Mouse (Mus musculus): ENCODE results near the gene Cyren. TPM values are rescaled to one million over a fixed set of nuclear protein-coding genes. Genes with fewer than 3 reads are reported as not detected.
A peak's percentile ranks its signal among the peaks of the same experiment; 100 is the strongest.

Gene Cyren
- polyA plus RNA-seq, 2 experiments from 2014 or later, result 4.9 to 6.0 TPM

DNA sequence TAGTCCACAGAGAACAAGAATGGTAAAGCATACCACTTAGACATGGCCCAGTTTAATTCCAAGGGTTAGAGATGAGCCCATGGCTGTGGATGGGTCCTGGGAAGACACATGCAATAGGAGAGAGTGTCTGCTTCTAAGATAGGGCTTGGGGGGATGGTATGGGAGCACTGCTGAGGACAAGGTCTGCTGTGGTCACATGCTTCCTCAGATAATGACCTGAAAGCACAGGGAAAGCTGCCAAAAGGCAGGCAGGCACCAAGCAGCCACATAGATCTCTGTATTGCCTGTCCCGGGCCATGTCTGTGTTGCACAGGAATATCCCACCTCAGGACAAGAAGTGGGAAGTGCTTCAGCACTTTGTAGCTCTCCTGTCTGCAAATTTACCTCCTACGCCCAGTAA is 21.3 kb upstream of the Cyren start:
- ATAC-seq, result no peak

DNA sequence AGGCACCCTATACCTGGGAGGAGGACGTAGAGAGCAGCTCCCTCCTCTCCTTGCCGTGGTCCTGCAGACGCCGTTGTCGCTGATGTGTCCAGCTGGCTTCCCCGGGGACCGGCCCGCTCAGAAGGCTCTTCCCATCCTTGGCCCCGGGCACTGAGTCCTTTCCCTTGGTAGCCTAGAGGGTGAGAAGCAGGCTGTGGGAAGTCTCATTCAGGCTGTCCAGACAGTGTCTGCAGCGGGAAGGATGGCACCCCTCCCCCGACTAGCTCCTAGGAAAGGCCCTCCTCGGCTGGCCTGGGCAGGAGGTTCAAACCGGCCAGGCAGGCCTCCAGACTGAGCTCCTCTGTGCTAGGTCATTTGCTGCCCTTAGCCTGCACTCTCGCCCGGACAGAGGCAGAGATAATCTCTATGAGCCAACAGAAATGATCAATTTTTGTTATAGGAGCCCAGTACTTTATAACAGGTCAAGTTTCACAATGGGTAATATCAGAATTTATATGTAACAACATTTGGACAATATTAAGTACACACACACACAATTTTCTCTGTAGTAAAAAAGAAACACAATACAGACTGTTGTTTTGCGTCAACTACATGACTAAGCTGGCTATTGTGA is 18.4 kb upstream of the Cyren start:
- ATAC-seq, result no peak

DNA sequence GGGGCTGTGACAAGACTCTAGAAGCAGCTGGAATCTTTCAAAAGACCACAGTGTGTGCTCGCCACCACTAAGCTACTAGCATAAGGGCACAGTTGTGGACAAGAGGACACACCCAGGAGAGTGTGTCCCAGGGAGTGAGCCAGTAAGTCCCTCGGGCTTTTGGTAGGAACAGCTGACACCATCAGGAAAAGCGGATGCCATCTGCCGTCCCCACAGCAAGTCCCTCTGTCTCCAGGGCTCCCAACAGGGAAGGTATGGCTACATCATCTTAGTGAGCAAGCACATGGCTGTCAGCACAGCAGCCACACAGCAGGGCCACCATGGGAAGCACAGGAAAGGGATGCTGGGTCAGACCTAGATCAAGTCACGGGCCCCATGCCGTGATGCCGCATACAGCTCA is 17.7 kb upstream of the Cyren start:
- no peak for ATAC-seq

GRCm38 (mm10) chr6:34889185-34889584 is 11.3 kb upstream of the Cyren start:
- no peak for ATAC-seq

- ATAC-seq, result no peak
Observed at GRCm38 (mm10) chr6:34887131-34887850, 9.4 kb upstream of the Cyren start.

GRCm38 (mm10) chr6:34884724-34885123 is 6.9 kb upstream of the Cyren start:
- no peak for ATAC-seq

- no peak for ATAC-seq
Observed at GRCm38 (mm10) chr6:34879911-34880475, 2.1 kb upstream of the Cyren start.

GRCm38 (mm10) chr6:34879101-34879740 is 1.4 kb upstream of the Cyren start:
- no peak for ATAC-seq

- ATAC-seq, result no peak
Observed at GRCm38 (mm10) chr6:34876835-34877156, 1.1 kb downstream of the Cyren start.

DNA sequence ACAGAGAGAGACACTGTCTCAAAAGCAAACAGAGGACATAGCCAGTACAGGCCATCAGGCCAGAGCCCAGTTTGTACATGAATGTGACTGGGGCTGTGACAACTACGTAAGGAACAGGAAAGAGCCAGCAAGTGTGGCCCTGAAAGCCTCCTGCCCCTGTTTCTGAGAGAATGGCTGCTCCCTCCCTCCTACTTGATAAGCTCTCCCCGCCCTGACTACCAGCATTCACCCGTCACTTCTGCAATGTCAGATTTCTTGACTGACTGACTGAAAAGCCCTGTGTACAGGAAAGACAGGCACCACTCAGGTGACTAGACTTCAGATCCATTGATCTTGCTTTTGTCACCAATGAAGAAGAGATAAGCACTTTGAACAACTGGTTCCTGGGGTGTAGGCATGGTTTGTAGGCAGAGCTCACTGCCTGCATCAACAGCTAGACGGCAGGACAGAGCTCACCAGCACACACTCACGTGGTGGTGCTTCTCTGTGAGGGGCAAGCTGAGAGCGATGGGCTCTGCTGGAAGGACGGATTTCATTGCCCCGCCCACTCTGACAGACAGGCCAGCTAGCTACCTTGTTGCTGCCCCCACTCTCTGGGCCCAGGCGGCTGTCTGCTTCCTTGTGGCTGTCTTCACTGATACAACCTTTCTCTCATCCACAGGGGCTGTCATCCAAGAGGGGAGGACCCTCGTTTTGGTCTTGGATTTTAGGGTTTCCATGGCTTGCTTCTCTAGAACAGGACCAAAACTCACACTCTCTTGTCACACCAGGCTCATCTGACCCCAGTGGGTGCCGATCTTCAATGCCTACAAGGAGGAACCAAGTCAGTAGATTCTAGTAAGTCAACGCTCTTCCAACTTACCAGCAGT is 1.7 kb downstream of the Cyren start:
- ATAC-seq, result no peak

GRCm38 (mm10) chr6:34875268-34875761 is 2.5 kb downstream of the Cyren start:
- peak; percentile 16 for ATAC-seq

GRCm38 (mm10) chr6:34874101-34874921 is 3.5 kb downstream of the Cyren start:
- ATAC-seq, result no peak

- ATAC-seq, result no peak
Observed at GRCm38 (mm10) chr6:34872871-34873270, 5.0 kb downstream of the Cyren start.

DNA sequence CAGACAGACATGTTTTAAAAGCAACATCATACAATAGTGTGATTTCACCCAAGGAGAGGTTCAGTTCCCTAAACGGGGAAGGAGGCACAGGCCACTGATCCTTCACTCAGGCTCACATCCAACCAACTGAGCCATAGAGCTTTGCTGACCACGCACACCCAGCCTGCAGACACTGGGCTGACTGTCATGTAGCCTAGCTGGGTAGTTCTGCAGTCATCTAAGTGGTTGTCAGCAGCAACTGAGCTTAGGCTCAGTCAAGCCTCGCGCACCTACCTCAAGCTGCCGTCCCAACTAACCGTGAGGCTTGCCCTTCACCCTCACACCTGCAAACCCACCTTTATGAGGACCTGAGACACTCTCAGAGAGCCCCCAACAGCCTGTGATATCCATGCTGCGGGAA is 5.9 kb downstream of the Cyren start:
- no peak for ATAC-seq

DNA sequence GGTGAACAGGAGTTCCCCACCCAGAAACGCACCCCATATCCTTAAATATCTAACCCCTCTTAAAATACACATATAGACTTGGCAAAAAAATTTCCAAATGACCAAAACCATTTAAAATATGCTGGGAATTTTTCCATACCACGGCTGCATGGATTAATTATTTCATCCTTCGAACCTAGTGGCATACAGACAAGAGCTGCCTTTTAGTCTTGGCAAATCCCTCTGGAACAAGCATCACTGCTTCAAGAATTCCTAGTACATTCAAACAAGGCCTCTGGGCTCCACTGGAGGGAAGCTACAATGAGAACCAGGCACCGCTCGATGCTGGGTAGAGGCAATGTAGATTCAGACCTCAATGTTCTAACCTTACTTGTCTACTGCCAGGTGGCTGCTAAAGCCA is 7.1 kb downstream of the Cyren start:
- ATAC-seq, result no peak

DNA sequence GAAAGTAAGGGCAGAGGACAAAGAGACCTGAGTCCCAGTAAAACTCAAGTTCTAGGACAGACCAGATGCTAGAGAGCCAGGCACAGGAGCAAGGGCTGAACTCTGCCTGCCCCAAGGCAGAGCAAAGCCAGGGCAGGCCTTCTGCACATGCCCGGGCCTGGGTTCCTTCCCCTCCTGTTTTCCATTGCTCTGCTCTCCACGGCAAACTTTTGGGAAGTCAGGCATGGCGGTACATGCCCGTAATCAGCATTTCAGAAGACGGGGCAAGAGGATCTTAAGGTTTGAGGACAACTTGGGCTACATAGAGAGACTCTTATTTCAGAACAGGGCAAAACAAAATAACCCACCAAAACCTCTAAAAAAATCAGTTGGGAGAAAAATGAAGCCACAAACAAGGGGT is 7.7 kb downstream of the Cyren start:
- no peak for ATAC-seq

GRCm38 (mm10) chr6:34869225-34869915 is 8.5 kb downstream of the Cyren start:
- peak; percentile 93 for ATAC-seq

DNA sequence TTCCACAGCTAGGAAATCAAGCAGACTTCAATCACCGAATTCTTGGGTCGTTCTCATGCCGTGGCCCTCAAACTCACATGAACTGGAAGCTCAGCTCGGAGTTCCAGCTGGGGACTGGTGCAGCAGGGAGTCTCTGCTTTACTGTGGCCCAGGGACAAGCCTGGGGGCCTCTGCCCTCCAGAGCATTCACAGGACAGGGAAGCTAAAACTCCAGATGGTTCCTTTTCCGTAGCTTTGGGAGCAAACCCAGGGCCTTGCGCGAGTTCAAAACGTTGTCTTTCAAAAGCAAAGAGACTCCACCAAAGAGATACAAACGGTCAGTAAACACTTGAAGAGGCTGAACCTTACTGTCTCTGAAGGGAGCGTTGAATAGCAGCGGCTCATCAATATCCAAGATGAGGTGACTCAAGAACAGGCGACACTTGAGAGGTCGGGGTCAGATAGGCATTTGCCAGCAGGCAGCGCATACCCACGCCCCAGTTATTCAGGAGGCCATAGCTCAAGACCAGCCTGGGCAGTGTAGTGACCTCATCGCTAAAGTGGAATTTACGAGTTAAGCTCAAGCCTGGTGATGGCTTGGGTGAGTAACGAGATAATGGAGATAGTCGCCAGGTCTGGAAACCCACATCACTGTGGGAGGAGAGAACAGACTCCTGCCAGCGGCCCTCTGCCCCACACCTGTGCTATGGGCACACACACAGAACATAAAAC is 9.2 kb downstream of the Cyren start:
- no peak for ATAC-seq

- ATAC-seq, result no peak
Observed at GRCm38 (mm10) chr6:34867995-34868350, 9.9 kb downstream of the Cyren start.

- ATAC-seq, result no peak
Observed at GRCm38 (mm10) chr6:34867301-34867994, 10.4 kb downstream of the Cyren start.

Data from activated CD4-positive, CD25-positive, alpha-beta regulatory T cell, adult 4 months (primary cell).